Mouse (Mus musculus) ES-E14 (cell line): ENCODE measurements around the gene L3mbtl2. TPM values are rescaled to one million over a fixed set of nuclear protein-coding genes. Genes with fewer than 3 reads are reported as not detected.
"Not testable (repeated sequence)": the region's sequence is repeated elsewhere in the genome, so short reads cannot be mapped to it uniquely, and the experiment has no call there.

Experiments used
- DNase-seq: peaks from one replicate; pipeline ENCODE4 v3.0.0-alpha.2; 2013; ENCODE audit warnings: low read depth, low spot score
- H3K27ac ChIP-seq: 2 replicates; pipeline ENCODE4 v1.5.1; 2012; ENCODE audit warnings: low read depth, mild to moderate bottlenecking, low read length, moderate library complexity, mixed read lengths; ENCODE audit not compliant: poor library complexity, insufficient read depth, severe bottlenecking
- H3K36me3 ChIP-seq: 2 replicates; pipeline ENCODE4 v1.6.1; 2012; ENCODE audit warnings: mild to moderate bottlenecking, low read length, moderate library complexity, mixed read lengths; ENCODE audit not compliant: control insufficient read depth, poor library complexity, insufficient read depth, severe bottlenecking
- H3K4me1 ChIP-seq, 2 experiments: fragments of 150-350 bp in 1 of 2; sonication (generic) in 1 of 2; 2 replicates each; pipeline ENCODE4 v1.6.1; 2012; ENCODE audit warnings: low read length in 2 of 2, mild to moderate bottlenecking in 1 of 2, mixed read lengths in 1 of 2; ENCODE audit not compliant: control insufficient read depth in 2 of 2, insufficient read depth in 2 of 2, poor library complexity in 1 of 2
- H3K4me3 ChIP-seq, 2 experiments: fragments of 150-350 bp in 1 of 2; sonication (generic) in 1 of 2; 2 replicates each; pipeline ENCODE4 v1.5.1; 2012; ENCODE audit warnings: low read length in 2 of 2, low read depth in 1 of 2, mild to moderate bottlenecking in 1 of 2, mixed read lengths in 1 of 2; ENCODE audit not compliant: insufficient read depth in 1 of 2, poor library complexity in 1 of 2, severe bottlenecking in 1 of 2
- H3K9ac ChIP-seq: 2 replicates; pipeline ENCODE4 v1.6.1; 2012; ENCODE audit warnings: low read depth, mild to moderate bottlenecking, low read length, mixed read lengths; ENCODE audit not compliant: poor library complexity, insufficient read depth, severe bottlenecking
- H3K9me3 ChIP-seq: fragments of 150-350 bp; sonication (generic); 2 replicates; pipeline ENCODE4 v1.6.1; 2012; ENCODE audit warnings: low read depth, mild to moderate bottlenecking, low read length; ENCODE audit not compliant: control insufficient read depth, insufficient read depth
- CHD2 ChIP-seq: IDR thresholded peaks from 2 replicates; pipeline ENCODE4 v1.6.1; 2014; ENCODE audit warnings: mild to moderate bottlenecking, low read depth, low read length, inconsistent platforms
- HCFC1 ChIP-seq: IDR thresholded peaks from 2 replicates; pipeline ENCODE4 v1.6.1; 2012; ENCODE audit warnings: low read length, inconsistent platforms, borderline replicate concordance; ENCODE audit not compliant: insufficient read depth
- MAFK ChIP-seq: IDR thresholded peaks from 2 replicates; pipeline ENCODE4 v1.6.1; 2014; ENCODE audit warnings: mild to moderate bottlenecking, low read depth, low read length, inconsistent platforms; ENCODE audit not compliant: insufficient read depth
- ZC3H11A ChIP-seq: IDR thresholded peaks from 2 replicates; pipeline ENCODE4 v1.6.1; 2012; ENCODE audit warnings: low read depth, mild to moderate bottlenecking, inconsistent platforms, low read length, borderline replicate concordance
- ZNF384 ChIP-seq: IDR thresholded peaks from 2 replicates; pipeline ENCODE4 v1.6.1; 2012; ENCODE audit warnings: low read depth, low read length, inconsistent platforms
- in situ Hi-C, 2 experiments: fragments of 600-800 bp; cut with MboI; formaldehyde crosslinking; loops; one replicate each; pipeline ENCODE4 v1.15.1; 2025; ENCODE audit warnings: low sequenced_read_pairs in 2 of 2, inconsistent platforms in 1 of 2; ENCODE audit not compliant: unreplicated experiment in 2 of 2
- total RNA-seq: library from RNA; depleted of rRNA; stranded (reverse); fragments of 300-350 nt; gene quantifications from 2 replicates; pipeline ENCODE4 v1.2.3, GENCODE M21; 2012

The L3mbtl2 gene
- total RNA-seq, 1 experiment = 119 TPM

DNA sequence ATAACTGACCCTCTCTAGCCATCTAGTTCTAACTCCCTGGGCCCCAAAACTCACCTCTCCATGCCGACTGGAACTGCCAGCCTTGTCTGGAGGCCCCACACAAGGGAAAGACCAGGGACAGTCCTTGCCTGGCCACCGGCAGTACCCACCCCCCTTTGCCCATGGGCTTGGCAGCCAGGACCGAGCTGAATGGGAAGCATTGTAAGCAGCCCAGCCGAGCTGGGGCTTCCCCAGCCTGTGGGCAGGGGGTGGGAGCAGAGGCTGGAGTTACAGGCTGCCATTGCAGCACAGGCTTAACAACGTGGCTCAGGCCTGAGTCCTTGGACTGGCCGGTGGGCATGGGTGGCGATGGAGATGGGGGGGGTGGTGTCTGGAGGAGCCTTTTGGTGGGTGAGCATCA, 33.5 kb downstream of the L3mbtl2 start, which contains the start of gene Chadl:
Gene Chadl (minus strand): TSS at position 113 of the 400 bp plus-strand sequence.
- no peaks in the 10 kb centered on the region for H3K9me3 ChIP-seq
- no peak within 1 kb of the TSS for H3K9ac ChIP-seq
- peaks cover 2 to 4% of the 10 kb centered on the region in 2 experiments; a peak in 1 of 4 replicates for H3K4me1 ChIP-seq
- in situ Hi-C loops = no loop called here
- H3K36me3 ChIP-seq = no peaks in the 10 kb centered on the region
- no peak within 1 kb of the TSS for H3K4me3 ChIP-seq
- TF ChIP-seq HCFC1 (no peak), CHD2 (no peak), ZC3H11A (no peak), MAFK (no peak), ZNF384 (no peak)
- DNase-seq = no peak
- no peak within 1 kb of the TSS for H3K27ac ChIP-seq

DNA sequence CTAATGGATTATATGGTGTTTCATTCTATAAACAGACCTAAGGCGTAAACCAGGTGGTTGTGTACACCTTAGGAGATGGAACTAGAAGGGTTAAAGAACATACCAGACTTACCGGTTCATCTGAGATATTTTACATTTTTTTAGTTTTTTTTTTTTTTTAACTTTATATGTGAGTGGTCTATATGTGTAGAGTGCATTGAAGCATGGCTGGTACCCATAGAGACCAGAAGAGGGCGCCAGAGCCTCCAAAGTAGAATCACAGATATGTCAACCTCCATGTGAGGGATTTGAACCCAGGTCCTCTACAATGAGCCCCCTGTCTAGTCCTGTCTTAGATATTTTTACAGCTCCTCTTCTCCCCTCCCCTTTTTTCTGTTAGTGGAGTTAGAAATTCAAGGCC, 34.2 kb downstream of the L3mbtl2 start:
- Histone ChIP-seq H3K27ac (no peak overlapping the region), H3K9me3 (no peaks in the 10 kb centered on the region), H3K4me3 (no peak overlapping the region), H3K4me1 (peaks cover 2% of the 10 kb centered on the region in 2 experiments; a peak in 1 of 4 replicates), H3K36me3 (peaks cover 1% of the 10 kb centered on the region; the same call in 1 of the 2 replicates), H3K9ac (no peak overlapping the region)
- TF ChIP-seq CHD2 (no peak), MAFK (no peak), HCFC1 (no peak), ZC3H11A (0 out of 2 replicates have a peak, but pooled peaks have one; percentile 7), ZNF384 (peak; percentile 93)
- in situ Hi-C loops = no loop called here
- DNase-seq = peak; percentile 68

DNA sequence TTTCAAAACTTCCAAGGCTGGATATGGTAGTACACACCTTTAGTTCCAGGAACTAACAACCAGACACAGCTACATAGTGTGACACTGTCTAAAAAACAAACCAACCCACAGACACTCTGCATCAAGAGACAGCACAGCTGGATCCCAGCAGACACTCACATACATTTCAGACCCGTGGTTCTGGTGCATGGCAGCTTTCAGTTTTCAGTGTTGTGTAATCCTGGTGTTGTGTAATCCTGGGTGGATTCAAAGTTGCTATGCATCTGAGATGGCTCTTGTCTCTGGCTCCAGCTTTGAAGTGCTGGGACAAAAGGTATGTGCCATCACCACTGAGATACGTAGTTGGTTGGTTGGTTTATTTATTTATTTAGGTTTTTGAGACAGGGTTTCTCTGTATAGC, 34.8 kb downstream of the L3mbtl2 start:
- Histone ChIP-seq H3K27ac (no peak overlapping the region), H3K4me1 (peaks cover 2% of the 10 kb centered on the region in 2 experiments; a peak in 1 of 4 replicates), H3K9me3 (no peaks in the 10 kb centered on the region), H3K36me3 (peaks cover 5% of the 10 kb centered on the region; the same call in 1 of the 2 replicates), H3K4me3 (no peak overlapping the region), H3K9ac (no peak overlapping the region)
- no peak for DNase-seq
- in situ Hi-C loops = no loop called here
- no peak for TF ChIP-seq ZC3H11A
- no peak for TF ChIP-seq MAFK
- no peak for TF ChIP-seq CHD2
- no peak for TF ChIP-seq HCFC1
- TF ChIP-seq ZNF384 = no peak

DNA sequence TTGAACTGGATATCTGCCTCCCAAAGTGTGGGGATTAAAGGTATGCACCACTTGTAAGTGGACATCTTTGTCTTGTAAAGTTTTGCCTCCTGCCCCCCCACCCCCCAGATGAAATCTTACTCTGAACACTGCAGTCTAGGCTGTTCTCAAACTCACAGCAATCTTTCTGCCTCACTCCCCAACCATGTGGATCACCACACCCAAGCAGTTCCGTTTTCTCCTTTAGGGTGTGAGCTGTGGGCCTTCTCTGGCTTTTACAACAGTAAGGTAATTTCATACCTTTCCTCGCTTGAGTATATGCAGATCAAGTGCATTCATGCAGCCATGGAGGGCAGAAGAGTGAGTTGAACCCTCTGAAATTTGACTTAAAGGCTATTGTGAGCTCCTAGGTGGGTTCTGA, 36.5 kb downstream of the L3mbtl2 start:
- peaks cover 2 to 13% of the 10 kb centered on the region in 2 experiments; a peak in 2 of 4 replicates for H3K4me1 ChIP-seq
- H3K9me3 ChIP-seq = no peaks in the 10 kb centered on the region
- peak overlapping the region; percentile 37; the same call in 1 of the 2 replicates for H3K27ac ChIP-seq
- H3K9ac ChIP-seq = no peak overlapping the region
- H3K36me3 ChIP-seq = peaks cover 21% of the 10 kb centered on the region
- no peak for TF ChIP-seq CHD2
- TF ChIP-seq HCFC1 = no peak
- no peak for TF ChIP-seq ZC3H11A
- TF ChIP-seq MAFK = no peak
- TF ChIP-seq ZNF384 = no peak
- H3K4me3 ChIP-seq = no peak overlapping the region
- in situ Hi-C loops = no loop called here
- DNase-seq = no peak

DNA sequence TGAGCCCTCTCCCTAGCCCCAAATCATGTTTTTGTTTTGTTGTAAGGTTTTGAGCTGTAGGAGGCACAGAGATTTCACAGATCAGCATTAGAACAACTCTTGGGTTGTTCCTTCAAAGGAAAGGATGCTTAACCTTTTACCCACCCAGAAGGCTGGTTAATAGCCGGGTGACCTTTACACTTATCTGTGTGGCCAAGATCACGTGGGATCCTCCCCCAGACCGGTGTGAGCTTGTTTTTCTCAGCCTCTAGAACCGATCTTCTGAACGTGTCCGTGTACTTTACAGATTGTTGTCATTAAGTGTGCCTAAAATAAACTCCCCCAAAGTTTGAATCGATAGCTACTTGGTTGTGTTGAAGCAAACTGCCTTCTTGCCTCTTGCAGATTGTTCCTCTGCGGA, 36.9 kb downstream of the L3mbtl2 start:
- H3K36me3 ChIP-seq = peaks cover 25% of the 10 kb centered on the region
- no peaks in the 10 kb centered on the region for H3K9me3 ChIP-seq
- peaks cover 2 to 16% of the 10 kb centered on the region in 2 experiments; a peak in 2 of 4 replicates for H3K4me1 ChIP-seq
- TF ChIP-seq CHD2 (no peak), ZC3H11A (no peak), MAFK (no peak), HCFC1 (no peak), ZNF384 (no peak)
- H3K9ac ChIP-seq = no peak overlapping the region
- DNase-seq = peak; percentile 63
- H3K4me3 ChIP-seq = no peak overlapping the region
- in situ Hi-C loops = no loop called here
- peak overlapping the region; percentile 37; the same call in 1 of the 2 replicates for H3K27ac ChIP-seq

DNA sequence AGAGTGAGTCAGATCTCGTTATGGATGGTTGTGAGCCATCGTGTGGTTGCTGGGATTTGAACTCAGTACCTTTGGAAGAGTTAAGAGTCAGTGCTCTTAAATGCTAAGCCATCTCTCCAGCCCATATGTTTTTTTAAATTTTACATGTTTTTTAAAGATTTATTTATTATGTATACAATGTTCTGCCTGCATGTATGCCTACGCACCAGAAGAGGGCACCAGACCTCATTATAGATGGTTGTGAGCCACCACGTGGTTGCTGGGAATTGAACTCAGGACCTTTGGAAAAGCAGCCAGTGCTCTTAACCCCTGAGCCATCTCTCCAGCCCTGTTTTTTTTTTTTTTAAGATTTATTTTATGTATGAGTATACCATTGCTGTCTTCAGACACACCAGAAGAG, 37.7 kb downstream of the L3mbtl2 start:
- DNase-seq = not testable (repeated sequence)

More for the DNA sequence above, 37.7 kb downstream of the L3mbtl2 start:
- H3K9ac ChIP-seq, H3K4me3 ChIP-seq, H3K27ac ChIP-seq, in situ Hi-C loops, H3K9me3 ChIP-seq: not testable (repeated sequence)
- Histone ChIP-seq H3K36me3 (peaks cover 33% of the 10 kb centered on the region), H3K4me1 (peaks cover 2 to 18% of the 10 kb centered on the region in 2 experiments; a peak in 2 of 4 replicates)
